Mouse (Mus musculus) Patski (cell line): ENCODE results near the gene Syne3. TPM values are rescaled to one million over a fixed set of nuclear protein-coding genes. Genes with fewer than 3 reads are reported as not detected.
A peak's percentile ranks its signal among the peaks of the same experiment; 100 is the strongest.

Experiments used
- ATAC-seq: fragments of 100-300 bp; one replicate; pipeline ENCODE4 v1.8.0; 2021
- CTCF ChIA-PET: fragments of 350-600 bp; sonication (Branson Sonifier 250); formaldehyde crosslinking; loops from one replicate; lab custom pipeline; 2022; ENCODE audit warnings: inconsistent platforms; lab: Charles Lee
- POLR2A ChIA-PET: fragments of 350-600 bp; sonication (Branson Sonifier 250); formaldehyde crosslinking; loops from one replicate; lab custom pipeline; 2022; ENCODE audit warnings: antibody characterized with exemption, inconsistent platforms; lab: Charles Lee
- DNase-seq: peaks from one replicate; pipeline ENCODE4 v3.0.0-alpha.2; 2011; ENCODE audit warnings: low read depth, low spot score
- H3K27me3 ChIP-seq: fragments of 371-371 bp; one replicate; pipeline ENCODE4 v1.5.1; 2021
- CTCF ChIP-seq: fragments of 100-300 bp; IDR thresholded peaks from one replicate; pipeline ENCODE4 v1.5.1; 2021
- in situ Hi-C: fragments of 300-500 bp; cut with MboI; formaldehyde crosslinking; loops from 3 replicates; pipeline ENCODE4 v1.11.1; 2018; ENCODE audit warnings: low pct_unique_long_range_greater_than_20kb, mixed read lengths
- polyA plus RNA-seq: library from polyadenylated mRNA; unstranded; gene quantifications from one replicate; pipeline ENCODE4 v1.2.3, GENCODE M21; 2021

Gene Syne3
- polyA plus RNA-seq, 1 experiment from 2014 or later = 14.2 TPM

GRCm38 (mm10) chr12:104917927-104918326, 91.7 kb downstream of the Syne3 start:
- H3K27me3 ChIP-seq = no peaks in the 10 kb centered on the region
- DNase-seq (no peak), ATAC-seq (no peak)
- POLR2A ChIA-PET = no interaction called here
- CTCF ChIA-PET = no interaction called here
- in situ Hi-C loops = loop anchor here (25.0 kb wide), 2 partner anchors 856 to 1231 kb away; partner anchors contain the start of genes Serpina16 and Serpina1f
- TF ChIP-seq CTCF = no peak

GRCm38 (mm10) chr12:104917297-104917696, 92.3 kb downstream of the Syne3 start:
- ATAC-seq = peak; percentile 78
- no peak for TF ChIP-seq CTCF
- in situ Hi-C loops = loop anchor here (25.0 kb wide), 2 partner anchors 855 to 1230 kb away; partner anchors contain the start of genes Serpina16 and Serpina1f
- H3K27me3 ChIP-seq = no peaks in the 10 kb centered on the region
- ChIA-PET CTCF (no interaction called here), POLR2A (interaction anchor here (0.7 kb wide), 1 partner anchor 23 kb away, joined by 5 read pairs; no protein-coding TSS in a partner anchor)
- peak; percentile 83 for DNase-seq

- DNase-seq (no peak), ATAC-seq (no peak)
- CTCF ChIA-PET = no interaction called here
- no peaks in the 10 kb centered on the region for H3K27me3 ChIP-seq
- no peak for TF ChIP-seq CTCF
- POLR2A ChIA-PET = no interaction called here
- in situ Hi-C loops = loop anchor here (25.0 kb wide), 2 partner anchors 854 to 1229 kb away; partner anchors contain the start of genes Serpina16 and Serpina1f
Observed at GRCm38 (mm10) chr12:104916776-104917175, 92.8 kb downstream of the Syne3 start.

- ATAC-seq (no peak), DNase-seq (no peak)
- no peaks in the 10 kb centered on the region for H3K27me3 ChIP-seq
- no peak for TF ChIP-seq CTCF
- ChIA-PET CTCF (interaction anchor here (1.4 kb wide), 1 partner anchor 31 kb away, joined by 3 read pairs; no protein-coding TSS in a partner anchor), POLR2A (no interaction called here)
- in situ Hi-C loops = loop anchor here (25.0 kb wide), 2 partner anchors 853 to 1228 kb away; partner anchors contain the start of genes Serpina16 and Serpina1f
Observed at GRCm38 (mm10) chr12:104915681-104916080, 93.9 kb downstream of the Syne3 start.

- POLR2A ChIA-PET = interaction anchor here (0.7 to 1.2 kb wide), 2 partner anchors 16 to 48 kb away, joined by 3 read pairs; partner anchors contain the start of gene Clmn
- in situ Hi-C loops = loop anchor here (25.0 kb wide), 2 partner anchors 851 to 1226 kb away; partner anchors contain the start of genes Serpina16 and Serpina1f
- DNase-seq (no peak), ATAC-seq (no peak)
- TF ChIP-seq CTCF = no peak
- CTCF ChIA-PET = no interaction called here
- H3K27me3 ChIP-seq = no peaks in the 10 kb centered on the region
Observed at GRCm38 (mm10) chr12:104912990-104913389, 96.6 kb downstream of the Syne3 start.

- DNase-seq (peak; percentile 83), ATAC-seq (peak; percentile 23)
- POLR2A ChIA-PET = no interaction called here
- in situ Hi-C loops = loop anchor here (25.0 kb wide), 2 partner anchors 850 to 1225 kb away; partner anchors contain the start of genes Serpina16 and Serpina1f
- CTCF ChIA-PET = no interaction called here
- no peaks in the 10 kb centered on the region for H3K27me3 ChIP-seq
- TF ChIP-seq CTCF = no peak
Observed at GRCm38 (mm10) chr12:104912281-104912933, 97.2 kb downstream of the Syne3 start.

GRCm38 (mm10) chr12:104909750-104910149, 99.9 kb downstream of the Syne3 start:
- ChIA-PET CTCF (interaction anchor here (1.1 to 2.5 kb wide), 2 partner anchors 8 to 30 kb away, joined by 3 to 7 read pairs; no protein-coding TSS in a partner anchor), POLR2A (no interaction called here)
- no peaks in the 10 kb centered on the region for H3K27me3 ChIP-seq
- in situ Hi-C loops = loop anchor here (25.0 kb wide), 2 partner anchors 847 to 1222 kb away; partner anchors contain the start of genes Serpina16 and Serpina1f
- no peak for ATAC-seq
- no peak for DNase-seq
- no peak for TF ChIP-seq CTCF

GRCm38 (mm10) chr12:104908986-104909385, 100.6 kb downstream of the Syne3 start:
- ATAC-seq (peak; percentile 29), DNase-seq (no peak)
- in situ Hi-C loops = loop anchor here (25.0 kb wide), 2 partner anchors 847 to 1222 kb away; partner anchors contain the start of genes Serpina16 and Serpina1f
- no peaks in the 10 kb centered on the region for H3K27me3 ChIP-seq
- ChIA-PET CTCF (interaction anchor here (2.5 kb wide), 1 partner anchor 30 kb away, joined by 7 read pairs; no protein-coding TSS in a partner anchor), POLR2A (no interaction called here)
- no peak for TF ChIP-seq CTCF

GRCm38 (mm10) chr12:104908024-104908781, 101.4 kb downstream of the Syne3 start:
- ATAC-seq (no peak), DNase-seq (no peak)
- H3K27me3 ChIP-seq = no peaks in the 10 kb centered on the region
- ChIA-PET POLR2A (no interaction called here), CTCF (no interaction called here)
- in situ Hi-C loops = loop anchor here (25.0 kb wide), 2 partner anchors 846 to 1221 kb away; partner anchors contain the start of genes Serpina16 and Serpina1f
- no peak for TF ChIP-seq CTCF

- H3K27me3 ChIP-seq = no peaks in the 10 kb centered on the region
- ChIA-PET CTCF (interaction anchor here (1.0 kb wide), 1 partner anchor 32 kb away, joined by 3 read pairs; no protein-coding TSS in a partner anchor), POLR2A (no interaction called here)
- TF ChIP-seq CTCF = no peak
- in situ Hi-C loops = loop anchor here (25.0 kb wide), 2 partner anchors 845 to 1220 kb away; partner anchors contain the start of genes Serpina16 and Serpina1f
- no peak for DNase-seq
- ATAC-seq = no peak
Observed at GRCm38 (mm10) chr12:104907133-104907532, 102.5 kb downstream of the Syne3 start.
